Mouse (Mus musculus): ENCODE measurements at regions not wholly inside any gene's neighbourhood (a gene's known extent, or its start where the extent isn't known, plus 50 kb on each side); places are given as distances from the start of the nearest gene placed in this dataset.
A peak's percentile ranks its signal among the peaks of the same experiment; 100 is the strongest.

- DNase-seq (peak; percentile 57), ATAC-seq (ENCODE audit: insufficient read depth) (no peak)
- no peaks in the 10 kb centered on the region for H3K36me3 ChIP-seq (ENCODE audit: insufficient read depth)
- H3K27ac ChIP-seq (ENCODE audit: low read depth) = no peak overlapping the region
- H3K27me3 ChIP-seq (ENCODE audit: insufficient read depth, low read length) = no peaks in the 10 kb centered on the region
- no peaks in the 10 kb centered on the region for H3K9me3 ChIP-seq (ENCODE audit: low read depth, low read length)
- no peak overlapping the region for H3K9ac ChIP-seq
- no peak overlapping the region for H3K4me3 ChIP-seq (ENCODE audit: low read depth, low read length)
- no peaks in the 10 kb centered on the region for H3K4me1 ChIP-seq (ENCODE audit: insufficient read depth)
- no peak for TF ChIP-seq CTCF (IDR thresholded peaks at IDR 0.05; ENCODE audit: low read depth)
- 70% methylated on average over 6 of the region's 6 CpGs for WGBS
- H3K4me2 ChIP-seq = no peak overlapping the region
These were observed 106.9 kb upstream of the Foxa2 start for GRCm38 (mm10) chr2:148153513-148154271.

- ATAC-seq (ENCODE audit: insufficient read depth) (no peak), DNase-seq (no peak)
- Histone ChIP-seq H3K4me3 (ENCODE audit: low read depth, low read length) (no peak overlapping the region), H3K36me3 (ENCODE audit: insufficient read depth) (no peaks in the 10 kb centered on the region), H3K9ac (no peak overlapping the region), H3K9me3 (ENCODE audit: low read depth, low read length) (no peaks in the 10 kb centered on the region), H3K27me3 (ENCODE audit: insufficient read depth, low read length) (no peaks in the 10 kb centered on the region), H3K4me2 (no peak overlapping the region), H3K27ac (ENCODE audit: low read depth) (no peak overlapping the region), H3K4me1 (ENCODE audit: insufficient read depth) (no peaks in the 10 kb centered on the region)
- no peak for TF ChIP-seq CTCF (IDR thresholded peaks at IDR 0.05; ENCODE audit: low read depth)
- WGBS = 52% methylated on average over 2 of the region's 2 CpGs
These were observed 109.4 kb upstream of the Foxa2 start for GRCm38 (mm10) chr2:148156122-148156521.

DNA sequence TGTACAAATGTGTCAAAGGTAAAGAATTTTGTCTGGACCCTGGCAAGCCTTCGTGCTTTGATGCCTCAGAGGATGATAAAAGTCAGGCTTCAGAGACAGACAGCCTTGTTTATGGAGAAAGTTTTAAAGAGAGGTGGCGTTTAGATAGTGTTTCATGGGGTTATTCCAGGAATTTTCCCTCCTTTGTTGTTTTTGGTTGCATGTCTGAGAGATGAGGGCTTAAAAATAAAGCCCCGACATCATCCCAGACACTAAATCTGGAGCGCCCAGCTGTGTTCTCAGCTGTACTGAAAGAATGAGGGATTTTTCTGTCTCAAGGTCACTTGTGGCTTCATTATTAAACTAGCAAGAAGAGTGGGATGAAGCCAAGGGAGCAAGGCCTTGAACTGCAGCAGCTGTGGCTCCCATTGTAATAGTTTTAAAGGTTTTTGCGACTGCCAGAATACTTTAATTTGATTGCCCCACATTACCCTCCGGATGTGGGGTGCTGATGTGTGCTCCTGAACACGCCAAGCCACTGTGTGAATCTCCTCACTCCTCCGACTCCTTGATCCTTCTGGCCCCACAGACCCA lies 112.3 kb upstream of the Foxa2 start:
- H3K9me3 ChIP-seq (ENCODE audit: low read depth, low read length) = no peaks in the 10 kb centered on the region
- no peaks in the 10 kb centered on the region for H3K27me3 ChIP-seq (ENCODE audit: insufficient read depth, low read length)
- H3K4me1 ChIP-seq (ENCODE audit: insufficient read depth) = no peaks in the 10 kb centered on the region
- no peak overlapping the region for H3K9ac ChIP-seq
- H3K4me3 ChIP-seq (ENCODE audit: low read depth, low read length) = no peak overlapping the region
- H3K4me2 ChIP-seq = no peak overlapping the region
- no peak for TF ChIP-seq CTCF (IDR thresholded peaks at IDR 0.05; ENCODE audit: low read depth)
- no peak for ATAC-seq (ENCODE audit: insufficient read depth)
- H3K27ac ChIP-seq (ENCODE audit: low read depth) = no peak overlapping the region
- WGBS = 58% methylated on average over 8 of the region's 8 CpGs
- DNase-seq = no peak
- no peaks in the 10 kb centered on the region for H3K36me3 ChIP-seq (ENCODE audit: insufficient read depth)

GRCm38 (mm10) chr2:148160997-148161396 lies 114.2 kb upstream of the Foxa2 start:
- ATAC-seq (ENCODE audit: insufficient read depth) = no peak
- Histone ChIP-seq H3K36me3 (ENCODE audit: insufficient read depth) (no peaks in the 10 kb centered on the region), H3K9ac (no peak overlapping the region), H3K4me1 (ENCODE audit: insufficient read depth) (no peaks in the 10 kb centered on the region), H3K27me3 (ENCODE audit: insufficient read depth, low read length) (no peaks in the 10 kb centered on the region), H3K4me3 (ENCODE audit: low read depth, low read length) (no peak overlapping the region), H3K4me2 (no peak overlapping the region), H3K9me3 (ENCODE audit: low read depth, low read length) (no peaks in the 10 kb centered on the region), H3K27ac (ENCODE audit: low read depth) (no peak overlapping the region)
- DNase-seq = no peak
- 89% methylated on average over 12 of the region's 12 CpGs for WGBS
- TF ChIP-seq CTCF (IDR thresholded peaks at IDR 0.05; ENCODE audit: low read depth) = no peak

DNA sequence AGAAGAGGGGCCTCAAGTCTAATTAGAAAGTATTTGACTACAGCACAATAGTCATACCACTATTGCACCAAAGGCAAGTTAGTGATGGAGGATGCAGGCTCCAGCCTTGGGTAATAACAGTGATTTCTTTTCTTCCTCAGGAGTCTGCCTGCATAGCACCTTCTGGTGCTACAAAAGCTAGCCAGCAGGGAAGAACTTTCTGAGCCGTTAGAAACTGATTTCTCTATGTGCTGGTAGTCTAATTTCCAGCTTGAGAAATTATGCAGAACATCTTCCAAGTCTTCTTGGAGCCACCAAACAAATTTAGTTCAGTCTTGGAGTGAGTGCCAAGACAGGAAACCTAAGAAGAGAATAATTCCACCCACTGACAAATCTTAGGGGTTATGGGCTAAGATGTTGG lies 115.2 kb upstream of the Foxa2 start:
- Histone ChIP-seq H3K36me3 (ENCODE audit: insufficient read depth) (no peaks in the 10 kb centered on the region), H3K27ac (ENCODE audit: low read depth) (no peak overlapping the region), H3K9ac (no peak overlapping the region), H3K4me2 (no peak overlapping the region), H3K4me3 (ENCODE audit: low read depth, low read length) (no peak overlapping the region), H3K27me3 (ENCODE audit: insufficient read depth, low read length) (no peaks in the 10 kb centered on the region), H3K4me1 (ENCODE audit: insufficient read depth) (no peaks in the 10 kb centered on the region), H3K9me3 (ENCODE audit: low read depth, low read length) (no peaks in the 10 kb centered on the region)
- no peak for TF ChIP-seq CTCF (IDR thresholded peaks at IDR 0.05; ENCODE audit: low read depth)
- 67% methylated on average over 1 of the region's 1 CpGs for WGBS
- ATAC-seq (ENCODE audit: insufficient read depth) = no peak
- no peak for DNase-seq

- WGBS = 94% methylated on average over 1 of the region's 1 CpGs
- Histone ChIP-seq H3K9ac (no peak overlapping the region), H3K9me3 (ENCODE audit: low read depth, low read length) (no peaks in the 10 kb centered on the region), H3K4me1 (ENCODE audit: insufficient read depth) (no peaks in the 10 kb centered on the region), H3K36me3 (ENCODE audit: insufficient read depth) (no peaks in the 10 kb centered on the region), H3K4me2 (no peak overlapping the region), H3K27ac (ENCODE audit: low read depth) (no peak overlapping the region), H3K27me3 (ENCODE audit: insufficient read depth, low read length) (no peaks in the 10 kb centered on the region), H3K4me3 (ENCODE audit: low read depth, low read length) (no peak overlapping the region)
- no peak for TF ChIP-seq CTCF (IDR thresholded peaks at IDR 0.05; ENCODE audit: low read depth)
- DNase-seq = no peak
- ATAC-seq (ENCODE audit: insufficient read depth) = no peak
These were observed 115.8 kb upstream of the Foxa2 start for GRCm38 (mm10) chr2:148162562-148162961.

- H3K27ac ChIP-seq (ENCODE audit: low read depth) = peak overlapping the region; percentile 9; the same call in 1 of the 2 replicates
- peak; percentile 21; the same call in 1 of the 2 replicates for ATAC-seq (ENCODE audit: insufficient read depth)
- no peak for TF ChIP-seq CTCF (IDR thresholded peaks at IDR 0.05; ENCODE audit: low read depth)
- H3K36me3 ChIP-seq (ENCODE audit: insufficient read depth) = no peaks in the 10 kb centered on the region
- H3K27me3 ChIP-seq (ENCODE audit: insufficient read depth, low read length) = no peaks in the 10 kb centered on the region
- no peak for DNase-seq
- no peak overlapping the region for H3K4me2 ChIP-seq
- H3K4me1 ChIP-seq (ENCODE audit: insufficient read depth) = 0 out of 2 replicates have a peak, but pooled peaks cover 4% of the 10 kb centered on the region
- 64% methylated on average over 4 of the region's 4 CpGs for WGBS
- H3K9ac ChIP-seq = no peak overlapping the region
- H3K4me3 ChIP-seq (ENCODE audit: low read depth, low read length) = no peak overlapping the region
- H3K9me3 ChIP-seq (ENCODE audit: low read depth, low read length) = no peaks in the 10 kb centered on the region
These were observed 124.3 kb upstream of the Foxa2 start for GRCm38 (mm10) chr2:148171113-148171512.

All from lung, embryonic 14.5 days (tissue).